Mouse (Mus musculus): ENCODE data around the gene Dpm1. TPM values are rescaled to one million over a fixed set of nuclear protein-coding genes. Genes with fewer than 3 reads are reported as not detected.

Dpm1 gene
- polyA plus RNA-seq, 1 experiment from 2014 or later = 58.3 TPM

DNA sequence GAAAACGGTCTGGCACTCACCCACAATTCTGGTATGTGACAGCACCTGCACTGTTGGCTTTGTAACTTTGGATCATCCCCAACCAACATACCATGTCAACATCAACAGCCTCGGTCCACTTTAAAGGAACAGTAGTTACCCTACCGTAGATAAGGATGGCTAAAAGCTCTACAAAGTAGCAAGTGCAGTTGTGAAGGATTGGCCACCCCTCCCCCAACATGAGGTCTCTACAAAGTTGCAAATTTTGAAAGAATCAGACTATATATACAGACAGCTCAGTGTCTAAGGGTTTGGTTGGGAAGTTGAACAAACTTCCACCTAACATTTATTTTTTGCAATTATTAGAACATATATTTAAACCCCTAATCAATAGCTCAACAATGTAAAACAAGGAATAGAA lies 22.5 kb downstream of the Dpm1 start:
- Histone ChIP-seq H3K4me3 (peak overlapping the region; percentile 99), H3K9me3 (replicated peaks) (no peaks in the 10 kb centered on the region), H3K36me3 (peaks cover 78% of the 10 kb centered on the region), H3K27ac (peak overlapping the region; percentile 100), H3K27me3 (ENCODE audit: low read depth, poor library complexity, severe bottlenecking) (no peaks in the 10 kb centered on the region), H3K4me1 (peaks cover 20% of the 10 kb centered on the region)
- DNase-seq (ENCODE audit: low spot score) = no peak
- WGBS = 96% methylated on average over 3 of the region's 3 CpGs

DNA sequence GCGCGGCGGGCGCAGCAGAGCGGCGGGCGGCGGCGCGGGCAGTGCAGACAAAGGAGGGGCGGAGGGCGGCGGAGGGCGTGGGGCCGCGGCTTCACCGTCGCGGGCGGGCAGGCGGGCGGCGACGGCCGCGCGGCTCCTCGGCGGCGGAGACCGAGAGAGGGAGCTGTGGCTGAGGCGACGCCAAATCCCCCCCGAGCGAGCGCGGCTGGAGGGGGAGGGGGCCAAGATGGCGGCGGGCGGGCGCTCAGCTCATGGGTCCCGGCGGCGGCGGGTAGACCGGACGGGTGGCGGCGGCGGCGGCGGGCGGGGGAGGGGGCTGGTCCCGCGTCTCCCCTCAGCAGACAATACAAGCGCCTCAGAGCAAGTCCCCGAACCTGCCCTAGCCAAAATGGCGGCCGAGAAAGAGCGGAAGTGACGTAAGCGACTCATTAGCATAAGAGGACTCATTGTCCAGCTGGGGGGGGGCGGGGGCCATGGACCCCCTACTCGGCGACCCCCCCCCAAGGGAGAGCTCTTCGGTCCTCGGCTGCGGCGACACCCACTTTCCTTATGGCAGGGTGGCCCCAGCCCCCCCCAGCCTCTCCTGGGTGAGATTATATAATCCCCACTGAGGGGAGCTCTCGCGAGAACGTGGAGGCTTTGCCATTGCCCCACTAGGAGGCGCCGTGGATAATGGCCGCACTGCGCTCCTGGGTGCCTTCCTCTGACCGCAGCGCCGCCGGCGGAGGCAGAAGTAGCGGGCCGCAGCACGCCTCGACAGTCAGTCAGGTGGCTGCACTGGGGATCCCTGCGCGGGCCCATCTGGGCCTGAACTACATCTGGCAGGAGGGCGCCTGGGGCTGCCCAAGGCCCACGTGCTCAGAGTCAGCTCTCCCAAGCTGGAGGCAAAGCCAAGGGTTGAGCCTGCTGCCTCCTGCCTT lies 23.4 kb downstream of the Dpm1 start, which contains the start of gene Adnp:
Gene Adnp, minus strand, starts transcription at position 388 of the 920 bp plus-strand sequence.
- whole genome bisulfite sequencing = 4% methylated on average over 81 of the region's 89 CpGs
- Histone ChIP-seq H3K9me3 (replicated peaks) (no peaks in the 10 kb centered on the region), H3K27me3 (ENCODE audit: low read depth, poor library complexity, severe bottlenecking) (no peaks in the 10 kb centered on the region), H3K36me3 (peaks cover 77% of the 10 kb centered on the region), H3K27ac (peak within 1 kb of the TSS; percentile 100), H3K4me3 (peak within 1 kb of the TSS; percentile 99), H3K4me1 (peaks cover 20% of the 10 kb centered on the region)
- peak; percentile 98 for DNase-seq (ENCODE audit: low spot score)

DNA sequence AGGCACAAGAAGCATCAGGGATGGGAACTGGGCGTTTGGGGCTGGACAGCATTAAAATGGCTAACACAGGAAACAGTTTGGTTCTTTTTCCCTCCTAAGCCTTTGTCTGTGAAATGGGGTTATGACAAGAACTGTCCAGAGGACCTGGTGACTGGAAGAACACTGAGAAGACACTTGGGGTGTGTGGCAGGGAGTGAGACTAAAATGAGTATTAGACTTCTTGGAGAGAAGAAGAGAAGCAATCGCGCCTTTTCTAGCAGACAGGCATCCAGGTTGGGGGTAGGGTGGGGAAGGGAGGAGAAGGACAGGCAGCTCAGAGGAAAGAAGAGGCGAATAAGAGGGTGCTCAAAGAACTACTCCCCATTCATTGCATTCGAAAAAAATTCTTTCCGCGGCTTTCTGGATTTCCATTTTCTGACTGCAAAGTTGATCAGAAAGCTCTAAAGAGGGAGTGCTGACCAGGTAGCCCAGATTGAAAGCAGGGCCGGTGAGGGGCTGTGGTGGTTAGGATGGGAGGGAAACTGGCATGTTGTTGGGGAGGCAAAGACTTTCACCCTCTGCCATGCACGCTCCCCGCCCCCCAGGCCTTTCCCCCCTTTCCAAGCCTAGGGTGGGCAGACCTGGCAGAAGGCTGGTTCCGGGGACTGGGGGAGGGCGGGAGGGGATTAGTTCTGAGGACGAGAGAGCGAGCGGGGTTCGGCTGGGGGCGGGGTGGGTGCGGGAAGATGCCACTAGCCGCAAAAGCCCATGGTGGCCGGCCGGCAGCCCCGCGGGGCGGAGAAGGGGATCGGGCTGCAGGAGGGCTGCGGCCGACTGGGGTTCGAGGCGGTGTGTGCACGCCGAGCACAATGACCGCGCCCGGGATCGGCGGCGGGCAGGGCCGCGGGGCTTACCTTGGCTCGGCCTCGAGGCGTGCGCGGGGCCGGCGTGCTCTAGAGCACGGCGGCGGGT lies 24.4 kb downstream of the Dpm1 start:
- Histone ChIP-seq H3K36me3 (peaks cover 75% of the 10 kb centered on the region), H3K4me3 (peak overlapping the region; percentile 99), H3K27ac (peak overlapping the region; percentile 100), H3K4me1 (peaks cover 22% of the 10 kb centered on the region), H3K27me3 (ENCODE audit: low read depth, poor library complexity, severe bottlenecking) (no peaks in the 10 kb centered on the region), H3K9me3 (replicated peaks) (no peaks in the 10 kb centered on the region)
- DNase-seq (ENCODE audit: low spot score) = peak; percentile 69
- WGBS = under 1% methylated on average over 47 of the region's 49 CpGs

DNA sequence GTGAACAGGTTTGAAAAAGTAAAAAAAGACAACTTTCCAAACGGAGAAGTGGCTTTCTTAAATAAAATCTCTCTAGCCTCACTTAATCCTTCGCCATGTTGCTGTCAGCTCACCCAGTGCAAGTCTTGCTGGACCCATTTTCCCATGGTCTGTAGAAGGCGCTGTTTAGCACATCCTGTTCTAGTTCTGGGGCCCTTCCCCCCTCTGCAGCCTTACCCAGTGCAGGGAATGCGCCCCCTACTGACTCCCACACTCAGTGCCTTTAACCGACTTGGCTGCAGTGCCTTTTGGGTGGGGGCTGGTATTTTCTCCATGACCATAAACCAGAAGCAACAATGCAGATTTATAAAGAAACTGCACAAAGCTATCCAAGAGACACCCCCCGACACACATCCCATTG lies 25.1 kb downstream of the Dpm1 start:
- Histone ChIP-seq H3K36me3 (peaks cover 75% of the 10 kb centered on the region), H3K27ac (peak overlapping the region; percentile 100)
- DNase-seq (ENCODE audit: low spot score) = peak; percentile 88

DNA sequence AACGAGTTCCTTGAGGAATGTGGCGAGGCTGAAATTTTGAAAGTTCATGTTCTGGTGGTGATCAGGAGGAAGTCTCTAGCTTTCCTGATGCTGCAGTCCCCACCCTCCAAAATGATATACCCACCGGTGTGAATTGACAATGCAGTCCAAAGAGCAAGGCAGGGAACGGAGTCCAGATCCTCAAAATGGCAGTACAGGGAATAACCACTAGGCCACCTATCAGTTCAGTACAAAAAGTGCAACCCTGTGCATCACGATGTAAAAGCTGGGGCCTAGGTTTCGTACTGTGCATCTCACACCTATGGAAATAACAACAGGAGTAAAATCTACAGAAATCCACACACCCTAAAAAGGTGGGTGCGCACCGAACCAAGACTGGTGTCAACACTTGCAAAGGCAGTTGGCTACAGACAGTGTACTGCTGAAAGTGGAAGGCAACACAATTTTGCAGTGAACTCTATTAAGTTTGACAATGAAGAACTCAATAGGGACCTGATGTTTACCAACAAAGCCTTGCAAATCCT lies 25.9 kb downstream of the Dpm1 start:
- WGBS = 93% methylated on average over 8 of the region's 8 CpGs
- H3K27me3 ChIP-seq (ENCODE audit: low read depth, poor library complexity, severe bottlenecking) = no peaks in the 10 kb centered on the region
- H3K27ac ChIP-seq = no peak overlapping the region
- DNase-seq (ENCODE audit: low spot score) = no peak
- H3K4me3 ChIP-seq = peak overlapping the region; percentile 99
- H3K36me3 ChIP-seq = peaks cover 73% of the 10 kb centered on the region
- no peaks in the 10 kb centered on the region for H3K9me3 ChIP-seq (replicated peaks)
- peaks cover 27% of the 10 kb centered on the region for H3K4me1 ChIP-seq

More for the DNA sequence above, 25.1 kb downstream of the Dpm1 start:
- WGBS = 9% methylated on average over 6 of the region's 6 CpGs
- H3K27me3 ChIP-seq (ENCODE audit: low read depth, poor library complexity, severe bottlenecking) = no peaks in the 10 kb centered on the region
- H3K4me1 ChIP-seq = peaks cover 25% of the 10 kb centered on the region
- peak overlapping the region; percentile 99 for H3K4me3 ChIP-seq
- H3K9me3 ChIP-seq (replicated peaks) = no peaks in the 10 kb centered on the region

DNA sequence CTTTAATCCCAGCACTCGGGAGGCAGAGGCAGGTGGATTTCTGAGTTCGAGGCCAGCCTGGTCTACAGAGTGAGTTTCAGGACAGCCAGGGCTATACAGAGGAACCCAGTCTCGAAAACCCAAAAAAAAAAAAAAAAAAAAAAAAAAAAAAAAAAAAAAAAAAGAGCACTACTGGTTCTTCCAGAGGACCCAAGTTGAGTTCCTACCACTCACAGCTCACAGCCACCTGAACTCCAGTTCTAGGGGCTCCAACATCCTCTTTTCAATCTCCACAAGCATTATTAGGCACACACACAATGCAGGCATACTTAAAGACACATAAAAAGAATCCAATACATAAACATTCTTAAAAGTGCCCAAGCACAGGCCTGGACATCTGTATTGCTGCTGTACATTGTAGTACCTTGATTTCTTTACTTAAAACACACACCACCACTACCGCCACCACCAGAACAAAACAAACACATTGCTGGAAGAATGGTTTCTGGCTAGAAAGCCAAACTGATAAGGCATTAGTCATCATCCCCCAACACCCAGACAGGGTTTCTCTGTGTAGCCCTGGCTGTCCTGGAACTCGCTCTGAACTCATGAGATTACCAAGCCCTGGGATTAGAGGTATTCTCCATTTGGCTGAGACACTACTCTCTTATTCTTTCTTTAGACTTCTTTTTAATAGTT lies 30.2 kb downstream of the Dpm1 start:
- H3K27me3 ChIP-seq (ENCODE audit: low read depth, poor library complexity, severe bottlenecking) = no peaks in the 10 kb centered on the region
- no peak for DNase-seq (ENCODE audit: low spot score)
- no peak overlapping the region for H3K27ac ChIP-seq
- H3K36me3 ChIP-seq = peaks cover 95% of the 10 kb centered on the region
- H3K4me3 ChIP-seq = no peak overlapping the region
- 83% methylated on average over 4 of the region's 5 CpGs for WGBS
- H3K4me1 ChIP-seq = peaks cover 23% of the 10 kb centered on the region
- no peaks in the 10 kb centered on the region for H3K9me3 ChIP-seq (replicated peaks)

DNA sequence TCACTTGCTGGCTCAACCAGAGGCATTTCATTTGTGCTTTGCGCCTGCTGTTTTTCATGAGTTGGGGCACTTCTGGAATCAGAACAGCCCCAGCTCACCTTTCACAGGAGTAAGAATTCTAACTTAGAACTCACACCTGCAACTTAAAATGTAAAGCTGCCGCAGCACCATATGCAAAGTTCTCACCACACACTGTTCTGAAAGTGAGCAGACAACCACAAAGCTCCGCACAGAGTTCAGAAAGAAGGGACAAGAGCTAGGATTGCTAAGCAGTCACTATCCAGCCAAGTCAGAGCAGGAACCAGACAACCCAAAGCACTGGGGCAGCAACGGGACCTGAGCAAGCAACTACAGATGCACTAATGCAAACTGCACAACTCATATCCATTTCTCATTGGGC lies 30.9 kb downstream of the Dpm1 start:
- no peak overlapping the region for H3K4me3 ChIP-seq
- no peak overlapping the region for H3K27ac ChIP-seq
- peaks cover 95% of the 10 kb centered on the region for H3K36me3 ChIP-seq
- H3K4me1 ChIP-seq = peaks cover 17% of the 10 kb centered on the region
- H3K27me3 ChIP-seq (ENCODE audit: low read depth, poor library complexity, severe bottlenecking) = no peaks in the 10 kb centered on the region
- DNase-seq (ENCODE audit: low spot score) = no peak
- 92% methylated on average over 4 of the region's 4 CpGs for WGBS
- H3K9me3 ChIP-seq (replicated peaks) = no peaks in the 10 kb centered on the region

DNA sequence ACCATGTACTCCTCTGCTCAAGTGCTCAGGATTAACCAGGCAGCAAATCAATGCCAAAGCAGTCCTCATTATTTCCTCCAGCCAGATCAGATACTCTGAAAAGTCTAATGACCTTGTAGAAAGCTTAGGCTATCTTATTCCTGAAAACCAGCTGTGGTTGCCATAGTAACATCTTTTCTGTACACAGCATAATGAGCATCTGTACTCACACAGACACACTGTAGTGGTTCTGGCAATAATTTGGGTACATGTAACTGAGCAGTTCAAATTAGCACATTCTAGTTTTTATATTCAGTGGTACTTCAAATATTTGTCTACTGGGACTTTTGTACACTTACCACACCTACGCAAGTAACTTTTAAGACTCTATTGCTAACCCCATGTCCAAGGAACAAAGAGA lies 32.0 kb downstream of the Dpm1 start:
- DNase-seq (ENCODE audit: low spot score) = no peak
- Histone ChIP-seq H3K36me3 (peaks cover 95% of the 10 kb centered on the region), H3K4me1 (peaks cover 14% of the 10 kb centered on the region)

DNA sequence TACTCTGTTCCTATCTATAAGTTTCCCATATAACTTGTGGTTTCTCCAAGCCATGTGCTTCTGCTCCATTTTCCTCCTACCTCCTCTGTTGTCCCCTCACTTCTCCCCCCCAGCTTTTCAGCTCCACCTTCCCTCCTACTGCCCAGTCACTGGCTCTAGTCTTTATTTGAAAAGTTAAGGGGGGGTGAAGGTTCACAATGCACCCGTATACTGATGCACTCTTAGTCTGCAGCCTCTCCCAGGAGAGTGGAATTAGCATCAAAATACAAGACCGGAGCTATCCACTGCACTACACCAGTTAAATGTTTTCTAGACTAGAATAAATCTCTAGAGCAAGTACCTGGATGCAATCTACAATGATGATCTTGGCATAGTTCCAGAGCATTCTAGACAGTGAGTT lies 34.7 kb downstream of the Dpm1 start:
- peaks cover 98% of the 10 kb centered on the region for H3K36me3 ChIP-seq
- no peak overlapping the region for H3K4me3 ChIP-seq
- H3K9me3 ChIP-seq (replicated peaks) = no peaks in the 10 kb centered on the region
- H3K4me1 ChIP-seq = peaks cover 13% of the 10 kb centered on the region
- DNase-seq (ENCODE audit: low spot score) = no peak
- no peak overlapping the region for H3K27ac ChIP-seq
- H3K27me3 ChIP-seq (ENCODE audit: low read depth, poor library complexity, severe bottlenecking) = no peaks in the 10 kb centered on the region
- WGBS = 83% methylated on average over 2 of the region's 2 CpGs

More for the DNA sequence above, 32.0 kb downstream of the Dpm1 start:
- Histone ChIP-seq H3K27ac (no peak overlapping the region), H3K27me3 (ENCODE audit: low read depth, poor library complexity, severe bottlenecking) (no peaks in the 10 kb centered on the region), H3K4me3 (no peak overlapping the region), H3K9me3 (replicated peaks) (no peaks in the 10 kb centered on the region)
- 98% methylated on average over 1 of the region's 1 CpGs for WGBS

DNA sequence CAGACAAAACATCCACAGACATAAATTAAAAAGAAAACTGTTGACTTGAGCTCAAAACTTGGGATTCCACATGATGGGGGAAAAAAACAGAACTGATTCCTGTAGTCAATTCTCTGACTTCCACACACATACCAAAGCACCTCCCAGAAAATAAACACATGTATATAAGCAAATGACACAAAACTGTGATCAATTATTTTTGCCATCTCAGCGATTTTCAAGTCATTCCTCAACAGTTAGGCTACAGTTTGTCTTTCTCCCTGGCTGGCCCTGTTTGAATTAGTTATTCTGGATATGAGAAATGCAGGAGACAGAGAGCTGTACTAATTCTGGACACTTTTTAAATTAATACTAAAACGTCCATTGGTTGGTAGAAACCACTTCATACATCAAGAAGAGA lies 36.7 kb downstream of the Dpm1 start:
- Histone ChIP-seq H3K9me3 (replicated peaks) (no peaks in the 10 kb centered on the region), H3K4me3 (no peak overlapping the region), H3K4me1 (peaks cover 6% of the 10 kb centered on the region; the same call in 1 of the 2 replicates), H3K27ac (no peak overlapping the region), H3K36me3 (peaks cover 95% of the 10 kb centered on the region), H3K27me3 (ENCODE audit: low read depth, poor library complexity, severe bottlenecking) (no peaks in the 10 kb centered on the region)
- no peak for DNase-seq (ENCODE audit: low spot score)
- 80% methylated on average over 2 of the region's 2 CpGs for WGBS

DNA sequence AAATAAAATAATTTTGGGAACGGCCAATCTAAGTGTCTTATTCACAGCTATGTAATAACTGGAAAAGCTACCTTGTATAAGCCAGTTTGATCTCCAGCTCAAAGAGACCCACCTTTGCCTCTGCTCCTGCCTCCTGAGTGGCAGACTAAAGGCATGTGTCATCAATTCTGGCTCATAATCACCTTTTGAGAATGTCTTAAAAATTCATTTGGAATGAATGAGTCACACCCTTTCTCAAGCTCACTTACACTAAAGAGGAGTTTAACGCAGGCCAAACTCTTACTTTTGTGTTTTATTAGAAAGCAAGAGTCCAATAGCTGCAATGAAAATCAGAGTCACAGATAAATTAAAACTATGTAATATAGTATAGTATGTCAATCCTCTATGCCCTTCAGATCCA lies 38.5 kb downstream of the Dpm1 start:
- peaks cover 6% of the 10 kb centered on the region; the same call in 1 of the 2 replicates for H3K4me1 ChIP-seq
- H3K36me3 ChIP-seq = peaks cover 95% of the 10 kb centered on the region
- H3K4me3 ChIP-seq = no peak overlapping the region
- DNase-seq (ENCODE audit: low spot score) = no peak
- no peak overlapping the region for H3K27ac ChIP-seq
- no peaks in the 10 kb centered on the region for H3K27me3 ChIP-seq (ENCODE audit: low read depth, poor library complexity, severe bottlenecking)
- H3K9me3 ChIP-seq (replicated peaks) = no peaks in the 10 kb centered on the region
- WGBS = 95% methylated on average over 2 of the region's 2 CpGs

DNA sequence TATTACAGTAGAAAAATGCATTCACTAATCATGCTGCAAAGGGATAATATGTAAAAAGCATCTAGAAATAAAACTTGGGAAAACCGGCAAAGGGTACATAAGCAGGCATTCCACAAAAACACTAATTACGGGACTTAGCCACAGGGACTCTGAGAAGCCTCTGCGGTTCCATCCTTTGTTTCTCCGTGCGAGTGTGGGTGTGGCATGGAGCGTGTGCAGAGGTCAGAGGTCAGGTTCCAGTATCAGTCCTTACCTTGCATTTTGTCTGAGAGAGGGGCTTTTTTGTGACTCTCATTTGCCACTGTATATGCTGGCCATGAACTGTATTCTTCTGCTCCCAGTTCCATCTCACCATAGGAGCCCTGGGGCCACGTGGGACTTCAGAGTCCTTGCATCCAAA lies 54.4 kb downstream of the Dpm1 start:
- Histone ChIP-seq H3K4me3 (no peak overlapping the region), H3K4me1 (peaks cover 16% of the 10 kb centered on the region), H3K27me3 (ENCODE audit: low read depth, poor library complexity, severe bottlenecking) (no peaks in the 10 kb centered on the region), H3K27ac (no peak overlapping the region), H3K9me3 (replicated peaks) (no peaks in the 10 kb centered on the region), H3K36me3 (peaks cover 48% of the 10 kb centered on the region)
- no peak for DNase-seq (ENCODE audit: low spot score)
- 66% methylated on average over 7 of the region's 7 CpGs for WGBS
